Mouse (Mus musculus) stomach, embryonic 15.5 days (tissue): ENCODE data around the gene Zfhx3. TPM values are rescaled to one million over a fixed set of nuclear protein-coding genes. Genes with fewer than 3 reads are reported as not detected.

Source experiments
- ATAC-seq: fragments of 200-750 bp; cut with Nextera tagmentation; 2 replicates; pipeline ENCODE4 v1.8.0; 2017; ENCODE audit warnings: low read depth, moderate number of reproducible peaks, moderate TSS enrichment; ENCODE audit not compliant: insufficient read depth, low FRiP score
- H3K27ac ChIP-seq: fragments of 300-500 bp; sonication (generic); 2 replicates; pipeline ENCODE4 v1.5.1; 2015; ENCODE audit warnings: mild to moderate bottlenecking, inconsistent platforms
- H3K27me3 ChIP-seq: fragments of 300-500 bp; sonication (generic); replicated peaks from 2 replicates; pipeline ENCODE4 v1.6.1; 2015; ENCODE audit warnings: inconsistent platforms
- H3K36me3 ChIP-seq: fragments of 300-500 bp; sonication (generic); 2 replicates; pipeline ENCODE4 v1.6.1; 2015; ENCODE audit warnings: inconsistent platforms
- H3K4me1 ChIP-seq: fragments of 300-500 bp; sonication (generic); 2 replicates; pipeline ENCODE4 v1.6.1; 2015; ENCODE audit warnings: inconsistent platforms
- H3K4me2 ChIP-seq: fragments of 300-500 bp; sonication (generic); 2 replicates; pipeline ENCODE4 v1.6.1; 2015; ENCODE audit warnings: mild to moderate bottlenecking, inconsistent platforms
- H3K4me3 ChIP-seq: fragments of 300-500 bp; sonication (generic); replicated peaks from 2 replicates; pipeline ENCODE4 v1.5.1; 2015; ENCODE audit warnings: inconsistent platforms
- H3K9ac ChIP-seq: fragments of 300-500 bp; sonication (generic); 2 replicates; pipeline ENCODE4 v1.6.1; 2015; ENCODE audit warnings: inconsistent platforms
- H3K9me3 ChIP-seq: fragments of 300-500 bp; sonication (generic); 2 replicates; pipeline ENCODE4 v1.6.1; 2016; ENCODE audit warnings: inconsistent platforms
- WGBS: fragments of 180-500 bp; shearing (Covaris S2); methylation state at CpG from one replicate; pipeline ENCODE4 v1.1.7; 2015; 5-methylcytosine and 5-hydroxymethylcytosine counted together
- polyA plus RNA-seq: library from polyadenylated mRNA; unstranded; fragments of >200 nt; fragmentation: Nextera tagmentation; extraction: Ambion mirVana; gene quantifications from 2 replicates; pipeline ENCODE4 v1.2.1, GENCODE M21; 2015

Zfhx3 gene
- polyA plus RNA-seq, 1 experiment from 2014 or later: 12.9 TPM

DNA sequence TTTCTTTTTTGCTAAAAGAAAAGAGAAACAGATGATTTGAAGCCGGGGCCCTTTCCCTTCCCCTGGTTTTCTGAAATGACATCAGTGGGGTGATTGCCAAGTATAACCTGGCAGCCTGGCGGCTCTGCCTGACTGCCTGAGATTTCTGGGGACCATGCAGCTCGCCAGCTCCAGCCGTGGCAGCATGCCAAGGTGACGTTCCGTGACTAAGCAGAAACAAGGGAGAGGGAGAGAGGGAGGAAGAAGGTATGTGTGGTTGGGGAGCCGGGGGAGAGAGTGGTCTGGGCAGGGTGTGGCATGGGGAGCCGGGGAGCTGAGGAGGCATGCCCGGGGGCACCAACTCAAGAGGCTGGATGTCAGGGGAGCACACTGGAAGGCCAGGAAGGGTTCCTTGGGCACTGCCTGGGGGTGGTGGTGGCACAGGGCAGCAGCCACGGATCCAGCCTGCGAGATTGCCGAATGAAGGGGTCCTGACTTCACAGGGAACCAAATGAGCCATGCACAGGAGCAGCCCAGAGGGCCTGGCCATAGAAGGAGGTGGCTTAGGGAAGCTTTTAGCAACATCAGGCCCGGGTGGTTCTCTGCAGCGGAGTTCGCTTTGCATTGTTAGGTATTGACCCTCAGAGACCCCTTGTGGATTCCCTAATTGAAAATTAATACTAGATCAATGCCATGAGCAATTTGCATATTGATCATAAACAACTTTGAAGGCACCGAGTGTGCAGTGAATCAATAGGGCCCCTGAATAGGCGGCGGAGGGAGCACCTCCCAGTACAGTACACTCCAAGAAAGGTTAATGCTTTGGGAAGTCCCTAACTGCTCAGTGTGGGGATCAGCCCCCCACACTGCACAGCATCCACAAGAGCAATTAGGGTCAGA, 954.3 kb downstream of the Zfhx3 start:
- Histone ChIP-seq H3K27me3 (no peaks in the 10 kb centered on the region), H3K9me3 (no peaks in the 10 kb centered on the region), H3K4me3 (no peak overlapping the region), H3K4me1 (peaks cover 49% of the 10 kb centered on the region), H3K4me2 (no peak overlapping the region; the same call in 1 of the 2 replicates), H3K36me3 (no peaks in the 10 kb centered on the region), H3K9ac (no peak overlapping the region), H3K27ac (peak overlapping the region; percentile 90)
- no peak; the same call in 1 of the 2 replicates for ATAC-seq
- whole genome bisulfite sequencing: 35% methylated on average over 18 of the region's 18 CpGs

DNA sequence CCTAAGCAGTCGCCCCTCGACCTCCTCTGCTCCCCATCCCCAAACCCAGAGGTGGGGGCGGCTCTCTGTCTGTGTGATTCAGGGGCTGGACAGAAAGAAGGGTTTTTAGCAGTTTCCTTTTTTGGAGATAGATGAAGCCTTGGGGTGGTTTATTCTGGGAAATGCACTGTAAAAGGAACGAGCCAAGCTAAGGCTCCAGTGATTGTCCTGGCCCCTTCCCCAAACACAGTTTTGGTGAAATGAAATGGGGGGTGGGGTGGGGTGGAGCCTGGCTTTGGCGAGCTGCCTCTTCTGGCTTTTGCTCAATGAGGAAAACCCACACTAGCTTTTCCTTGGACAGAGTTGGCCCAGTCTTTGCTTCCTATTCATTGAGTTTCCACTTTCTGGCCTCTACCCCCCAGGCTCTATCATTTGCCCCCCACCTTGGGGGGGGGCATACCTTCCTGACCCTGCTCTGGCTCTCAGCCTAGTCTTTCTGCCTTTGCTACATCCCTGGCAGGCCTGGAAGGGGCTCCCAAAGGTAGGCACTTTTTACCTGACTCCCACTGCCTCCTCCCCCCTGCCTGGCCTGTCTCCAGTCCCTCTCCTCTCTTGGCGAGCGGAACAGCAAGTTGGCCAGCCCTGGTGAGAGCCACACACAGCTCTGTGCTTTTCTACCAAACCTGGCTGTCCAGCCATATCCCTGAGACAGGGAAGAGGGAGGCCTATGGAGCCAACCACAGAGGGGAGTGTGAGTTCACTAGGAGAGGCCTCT, 955.1 kb downstream of the Zfhx3 start:
- Histone ChIP-seq H3K27me3 (no peaks in the 10 kb centered on the region), H3K9ac (no peak overlapping the region), H3K4me2 (no peak overlapping the region), H3K27ac (peak overlapping the region; percentile 90), H3K4me1 (peaks cover 49% of the 10 kb centered on the region), H3K36me3 (no peaks in the 10 kb centered on the region), H3K4me3 (no peak overlapping the region), H3K9me3 (no peaks in the 10 kb centered on the region)
- WGBS: 35% methylated on average over 7 of the region's 7 CpGs
- ATAC-seq: no peak; the same call in 1 of the 2 replicates

DNA sequence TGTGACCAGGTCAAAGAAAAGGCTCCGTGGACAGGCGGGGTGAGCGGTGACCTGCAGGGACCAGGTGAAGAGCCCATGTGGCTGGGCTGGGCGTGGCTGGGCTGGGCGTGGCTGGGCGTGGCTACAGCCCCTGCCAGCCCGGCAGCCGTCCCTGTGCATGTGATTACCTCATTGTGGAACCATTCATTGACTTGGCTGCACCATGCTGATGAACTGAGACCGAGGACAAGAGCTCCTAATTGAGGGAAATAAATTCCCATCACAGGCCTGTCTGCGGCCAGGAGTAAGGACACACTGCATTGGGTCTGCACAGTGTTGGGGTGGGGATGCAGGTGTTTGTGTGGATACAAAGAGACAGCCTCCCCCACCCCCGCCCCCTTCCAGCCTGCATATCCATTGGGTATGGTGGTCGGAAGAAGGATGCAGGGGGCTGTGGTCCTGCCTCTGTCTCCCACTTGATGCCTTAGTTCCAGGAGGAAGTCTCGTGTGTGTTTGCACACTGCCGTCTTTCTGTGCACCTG, 956.9 kb downstream of the Zfhx3 start:
- peak; percentile 13; the same call in 1 of the 2 replicates for ATAC-seq
- Histone ChIP-seq H3K4me1 (peaks cover 52% of the 10 kb centered on the region), H3K9ac (no peak overlapping the region), H3K27me3 (no peaks in the 10 kb centered on the region), H3K36me3 (no peaks in the 10 kb centered on the region), H3K27ac (no peak overlapping the region), H3K4me2 (no peak overlapping the region), H3K4me3 (no peak overlapping the region), H3K9me3 (no peaks in the 10 kb centered on the region)
- WGBS: 69% methylated on average over 14 of the region's 14 CpGs

DNA sequence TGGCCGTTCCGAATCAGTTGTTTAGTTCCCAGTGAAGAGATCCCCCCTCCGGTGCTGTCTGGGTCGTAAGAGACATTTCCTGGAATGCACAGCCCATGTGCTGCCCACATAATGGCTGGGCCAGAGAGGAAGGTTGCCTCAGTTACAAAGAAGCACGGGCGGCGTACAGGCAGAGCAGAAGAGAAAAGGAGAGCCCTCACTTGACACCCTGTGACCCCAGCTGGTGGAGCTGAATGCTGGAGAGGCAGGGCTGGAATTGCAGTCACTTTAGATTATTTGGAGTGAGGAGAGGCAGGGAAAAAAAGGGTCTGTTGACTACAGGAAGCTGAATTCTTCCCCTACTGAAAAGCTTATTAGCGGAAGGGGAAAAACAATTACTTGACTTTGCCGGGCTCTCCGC, 958.1 kb downstream of the Zfhx3 start:
- Histone ChIP-seq H3K4me3 (no peak overlapping the region), H3K27ac (peak overlapping the region; percentile 40; the same call in 1 of the 2 replicates), H3K4me1 (peaks cover 54% of the 10 kb centered on the region), H3K9ac (no peak overlapping the region), H3K9me3 (no peaks in the 10 kb centered on the region), H3K27me3 (no peaks in the 10 kb centered on the region), H3K36me3 (no peaks in the 10 kb centered on the region), H3K4me2 (no peak overlapping the region)
- no peak for ATAC-seq
- WGBS: 36% methylated on average over 10 of the region's 10 CpGs

DNA sequence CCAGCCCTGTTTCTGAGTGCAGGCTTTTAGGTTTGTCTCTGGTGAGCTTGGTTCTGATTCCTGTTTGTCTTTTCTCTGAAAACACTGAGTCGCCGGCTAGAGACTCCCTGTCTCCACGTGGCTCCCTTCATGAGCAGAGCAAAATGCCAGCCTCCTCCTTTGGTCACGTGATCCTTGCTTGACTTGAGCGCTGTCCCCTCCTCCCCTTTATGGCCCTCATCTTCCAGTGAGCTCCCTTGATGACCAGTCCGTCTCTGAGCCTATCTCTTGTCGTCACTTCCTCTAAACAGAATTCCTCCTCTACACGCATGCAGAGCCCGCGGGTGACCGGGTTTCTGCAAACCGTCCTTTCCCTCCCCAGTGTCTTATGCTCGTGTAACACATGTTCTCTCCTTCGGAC, 958.8 kb downstream of the Zfhx3 start:
- ATAC-seq: no peak
- no peaks in the 10 kb centered on the region for H3K36me3 ChIP-seq
- no peaks in the 10 kb centered on the region for H3K27me3 ChIP-seq
- peaks cover 54% of the 10 kb centered on the region for H3K4me1 ChIP-seq
- WGBS: 48% methylated on average over 14 of the region's 14 CpGs
- H3K27ac ChIP-seq: peak overlapping the region; percentile 40; the same call in 1 of the 2 replicates
- no peak overlapping the region for H3K9ac ChIP-seq
- no peak overlapping the region for H3K4me3 ChIP-seq
- H3K4me2 ChIP-seq: no peak overlapping the region
- no peaks in the 10 kb centered on the region for H3K9me3 ChIP-seq

DNA sequence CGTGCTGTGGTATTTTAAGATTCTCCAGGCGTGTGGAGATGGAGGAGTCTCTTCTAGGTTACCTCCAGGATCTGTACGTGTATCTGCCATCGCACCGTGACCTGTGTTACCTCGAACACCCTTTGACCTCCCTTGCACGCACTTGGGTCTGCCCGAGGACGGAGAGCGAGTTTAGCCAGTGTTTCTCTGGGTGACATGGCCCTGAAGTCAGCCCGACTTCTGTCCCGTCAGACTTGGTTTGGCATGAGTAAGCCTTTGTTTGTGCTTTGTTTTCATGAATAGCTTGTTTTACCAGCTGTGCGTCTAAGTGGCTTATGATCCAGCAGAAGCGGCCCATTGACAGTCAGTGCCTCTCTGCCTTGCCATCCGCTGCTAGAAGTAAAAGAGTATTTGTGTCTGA, 961.1 kb downstream of the Zfhx3 start:
- Histone ChIP-seq H3K4me2 (no peak overlapping the region), H3K36me3 (no peaks in the 10 kb centered on the region), H3K27me3 (no peaks in the 10 kb centered on the region), H3K4me3 (no peak overlapping the region), H3K9ac (no peak overlapping the region), H3K4me1 (peaks cover 37% of the 10 kb centered on the region), H3K27ac (no peak overlapping the region; the same call in 1 of the 2 replicates), H3K9me3 (no peaks in the 10 kb centered on the region)
- 52% methylated on average over 15 of the region's 15 CpGs for WGBS
- ATAC-seq: no peak

- no peaks in the 10 kb centered on the region for H3K27me3 ChIP-seq
- no peaks in the 10 kb centered on the region for H3K36me3 ChIP-seq
- H3K9ac ChIP-seq: no peak overlapping the region
- H3K9me3 ChIP-seq: no peaks in the 10 kb centered on the region
- peaks cover 37% of the 10 kb centered on the region for H3K4me1 ChIP-seq
- H3K4me3 ChIP-seq: no peak overlapping the region
- peak overlapping the region; percentile 74; the same call in 1 of the 2 replicates for H3K27ac ChIP-seq
- no peak for ATAC-seq
- WGBS: 40% methylated on average over 11 of the region's 11 CpGs
- H3K4me2 ChIP-seq: no peak overlapping the region
These were observed 962.0 kb downstream of the Zfhx3 start for GRCm38 (mm10) chr8:108904288-108904971.

- no peak overlapping the region for H3K9ac ChIP-seq
- ATAC-seq: no peak
- no peak overlapping the region for H3K27ac ChIP-seq
- 89% methylated on average over 9 of the region's 9 CpGs for WGBS
- H3K36me3 ChIP-seq: 0 out of 2 replicates have a peak, but pooled peaks cover 2% of the 10 kb centered on the region
- H3K4me2 ChIP-seq: no peak overlapping the region
- H3K4me1 ChIP-seq: peaks cover 26% of the 10 kb centered on the region
- H3K4me3 ChIP-seq: no peak overlapping the region
- no peaks in the 10 kb centered on the region for H3K27me3 ChIP-seq
- no peaks in the 10 kb centered on the region for H3K9me3 ChIP-seq
These were observed 965.6 kb downstream of the Zfhx3 start for GRCm38 (mm10) chr8:108908066-108908465.

GRCm38 (mm10) chr8:108908540-108908939, 966.1 kb downstream of the Zfhx3 start:
- Histone ChIP-seq H3K4me3 (no peak overlapping the region), H3K4me2 (no peak overlapping the region), H3K27ac (no peak overlapping the region), H3K9me3 (no peaks in the 10 kb centered on the region), H3K4me1 (peaks cover 26% of the 10 kb centered on the region), H3K9ac (no peak overlapping the region), H3K27me3 (no peaks in the 10 kb centered on the region), H3K36me3 (0 out of 2 replicates have a peak, but pooled peaks cover 2% of the 10 kb centered on the region)
- 73% methylated on average over 16 of the region's 16 CpGs for WGBS
- no peak for ATAC-seq

DNA sequence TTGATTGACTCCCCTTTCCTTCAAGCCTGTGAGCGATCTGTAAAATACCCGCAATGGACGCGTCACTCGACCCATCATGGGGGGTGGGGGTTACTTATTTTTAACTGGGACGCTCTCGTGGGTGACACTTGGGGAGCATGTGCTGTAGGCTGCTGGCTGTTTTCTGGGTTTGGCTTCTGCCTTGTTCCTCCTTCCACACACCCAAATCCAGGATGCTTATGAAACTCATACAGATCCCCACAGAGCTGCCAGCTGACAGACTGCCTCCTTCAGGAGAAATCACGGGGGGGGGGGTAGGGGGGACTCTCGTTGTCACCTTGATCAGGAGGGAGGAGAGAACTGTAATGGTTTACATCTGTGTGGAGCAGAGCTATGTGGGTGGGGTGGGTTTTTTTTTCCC, 966.6 kb downstream of the Zfhx3 start:
- no peak overlapping the region for H3K4me2 ChIP-seq
- H3K27ac ChIP-seq: no peak overlapping the region
- no peaks in the 10 kb centered on the region for H3K27me3 ChIP-seq
- WGBS: 75% methylated on average over 8 of the region's 9 CpGs
- no peak overlapping the region for H3K4me3 ChIP-seq
- no peak for ATAC-seq
- no peaks in the 10 kb centered on the region for H3K9me3 ChIP-seq
- H3K4me1 ChIP-seq: peaks cover 26% of the 10 kb centered on the region
- 0 out of 2 replicates have a peak, but pooled peaks cover 2% of the 10 kb centered on the region for H3K36me3 ChIP-seq
- H3K9ac ChIP-seq: no peak overlapping the region

DNA sequence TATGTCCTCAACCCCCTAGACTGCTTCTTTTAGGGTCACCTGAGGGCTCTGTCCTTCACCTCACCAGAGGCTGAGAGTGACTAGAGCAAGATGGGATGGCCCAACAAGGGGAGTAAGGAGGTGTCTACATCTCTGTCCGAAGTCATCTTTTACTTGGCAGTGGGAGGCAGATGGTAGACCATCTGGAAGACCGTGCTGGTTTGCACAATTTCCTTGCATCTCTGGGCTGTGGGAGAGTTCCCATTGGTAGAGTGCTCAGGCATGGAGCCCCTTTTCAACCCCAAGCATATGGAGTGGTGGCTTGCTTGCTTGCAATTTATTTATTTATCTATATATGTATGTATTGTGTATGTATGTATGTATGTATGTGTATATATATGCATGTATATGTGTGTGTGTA, 967.0 kb downstream of the Zfhx3 start:
- WGBS: 70% methylated on average over 2 of the region's 2 CpGs
- Histone ChIP-seq H3K4me3 (no peak overlapping the region), H3K27ac (no peak overlapping the region), H3K4me1 (peaks cover 21% of the 10 kb centered on the region), H3K9ac (no peak overlapping the region), H3K36me3 (0 out of 2 replicates have a peak, but pooled peaks cover 2% of the 10 kb centered on the region), H3K27me3 (no peaks in the 10 kb centered on the region), H3K4me2 (no peak overlapping the region), H3K9me3 (no peaks in the 10 kb centered on the region)
- no peak for ATAC-seq
